Mouse (Mus musculus): ENCODE results near the gene Gm13278.

DNA sequence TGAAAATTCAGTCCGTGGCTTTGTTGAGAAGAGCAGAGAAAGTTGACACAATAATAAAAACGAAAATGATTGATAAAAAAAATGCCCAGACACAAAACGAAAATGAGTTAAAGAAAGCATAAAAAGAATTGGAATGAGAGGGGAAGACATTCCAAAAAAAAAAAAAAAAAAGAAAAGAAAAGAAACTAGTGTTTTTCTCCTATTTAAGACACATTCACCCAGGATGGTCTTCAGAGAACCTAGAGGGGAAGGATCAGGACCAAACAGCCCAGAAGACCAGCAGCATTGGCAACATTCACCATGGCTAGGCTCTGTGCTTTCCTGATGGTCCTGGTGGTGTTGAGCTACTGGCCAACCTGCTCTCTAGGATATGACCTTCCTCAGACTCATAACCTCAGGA is 24.6 kb downstream of the Gm13278 start, which contains the start of gene Ifna7:
- no peak for TF ChIP-seq CTCF (IDR thresholded peaks at IDR 0.05; ENCODE audit: insufficient read depth, low read depth, low read length)
- no peak for TF ChIP-seq POLR2A (IDR thresholded peaks at IDR 0.05; ENCODE audit: insufficient read depth, low read depth, low read length)
